Mouse (Mus musculus) intestine, embryonic 15.5 days (tissue): Measurements from ENCODE around the gene Prdm8. TPM values are rescaled to one million over a fixed set of nuclear protein-coding genes. Genes with fewer than 3 reads are reported as not detected.

Source experiments
- ATAC-seq: fragments of 200-750 bp; cut with Nextera tagmentation; 2 replicates; pipeline ENCODE4 v1.8.0; 2017; ENCODE audit warnings: moderate TSS enrichment, moderate library complexity
- H3K27ac ChIP-seq: fragments of 300-500 bp; sonication (generic); 2 replicates; pipeline ENCODE4 v1.5.1; 2015; ENCODE audit warnings: mild to moderate bottlenecking, inconsistent platforms
- H3K27me3 ChIP-seq: fragments of 300-500 bp; sonication (generic); replicated peaks from 2 replicates; pipeline ENCODE4 v1.6.1; 2015; ENCODE audit warnings: inconsistent platforms
- H3K36me3 ChIP-seq: fragments of 300-500 bp; sonication (generic); 2 replicates; pipeline ENCODE4 v1.6.1; 2015; ENCODE audit warnings: inconsistent platforms
- H3K4me1 ChIP-seq: fragments of 300-500 bp; sonication (generic); replicated peaks from 2 replicates; pipeline ENCODE4 v1.6.1; 2015; ENCODE audit warnings: inconsistent platforms
- H3K4me2 ChIP-seq: fragments of 300-500 bp; sonication (generic); replicated peaks from 2 replicates; pipeline ENCODE4 v1.6.1; 2015; ENCODE audit warnings: mild to moderate bottlenecking, inconsistent platforms
- H3K4me3 ChIP-seq: fragments of 300-500 bp; sonication (generic); replicated peaks from 2 replicates; pipeline ENCODE4 v1.5.1; 2015; ENCODE audit warnings: inconsistent platforms
- H3K9ac ChIP-seq: fragments of 300-500 bp; sonication (generic); 2 replicates; pipeline ENCODE4 v1.6.1; 2015; ENCODE audit warnings: inconsistent platforms
- H3K9me3 ChIP-seq: fragments of 300-500 bp; sonication (generic); 2 replicates; pipeline ENCODE4 v1.6.1; 2016; ENCODE audit warnings: inconsistent platforms
- WGBS: fragments of 180-500 bp; shearing (Covaris S2); methylation state at CpG from one replicate; pipeline ENCODE4 v1.1.7; 2015; 5-methylcytosine and 5-hydroxymethylcytosine counted together
- polyA plus RNA-seq: library from polyadenylated mRNA; unstranded; fragments of >200 nt; fragmentation: Nextera tagmentation; extraction: Ambion mirVana; gene quantifications from 2 replicates; pipeline ENCODE4 v1.2.1, GENCODE M21; 2015

Prdm8 gene
- polyA plus RNA-seq, 1 experiment from 2014 or later: not detected

GRCm38 (mm10) chr5:98179606-98180005 lies 12.6 kb downstream of the Prdm8 start:
- Histone ChIP-seq H3K9me3 (no peaks in the 10 kb centered on the region), H3K4me2 (no peak overlapping the region), H3K27ac (no peak overlapping the region), H3K36me3 (no peaks in the 10 kb centered on the region), H3K4me1 (no peaks in the 10 kb centered on the region), H3K9ac (no peak overlapping the region), H3K4me3 (no peak overlapping the region), H3K27me3 (peaks cover 70% of the 10 kb centered on the region)
- WGBS: 3% methylated on average over 12 of the region's 12 CpGs
- no peak for ATAC-seq

GRCm38 (mm10) chr5:98180461-98180887 lies 13.5 kb downstream of the Prdm8 start:
- Histone ChIP-seq H3K36me3 (no peaks in the 10 kb centered on the region), H3K4me2 (no peak overlapping the region; the same call in 1 of the 2 replicates), H3K9ac (no peak overlapping the region), H3K9me3 (no peaks in the 10 kb centered on the region), H3K27me3 (peaks cover 78% of the 10 kb centered on the region), H3K4me1 (peaks cover 4% of the 10 kb centered on the region), H3K4me3 (no peak overlapping the region), H3K27ac (no peak overlapping the region)
- under 1% methylated on average over 19 of the region's 19 CpGs for WGBS
- no peak for ATAC-seq

- Histone ChIP-seq H3K4me2 (0 out of 2 replicates have a peak overlapping the region, but pooled peaks have one; percentile 5), H3K36me3 (no peaks in the 10 kb centered on the region), H3K4me1 (peaks cover 10% of the 10 kb centered on the region), H3K27ac (no peak overlapping the region), H3K9ac (no peak overlapping the region), H3K9me3 (no peaks in the 10 kb centered on the region), H3K4me3 (no peak overlapping the region), H3K27me3 (peaks cover 84% of the 10 kb centered on the region)
- no peak for ATAC-seq
- WGBS: 1% methylated on average over 27 of the region's 27 CpGs
Measured at GRCm38 (mm10) chr5:98180888-98181635, 14.1 kb downstream of the Prdm8 start.

- ATAC-seq: no peak
- 4% methylated on average over 16 of the region's 16 CpGs for WGBS
- H3K4me1 ChIP-seq: peaks cover 15% of the 10 kb centered on the region
- H3K4me2 ChIP-seq: 0 out of 2 replicates have a peak overlapping the region, but pooled peaks have one; percentile 5
- no peaks in the 10 kb centered on the region for H3K36me3 ChIP-seq
- H3K4me3 ChIP-seq: no peak overlapping the region
- no peaks in the 10 kb centered on the region for H3K9me3 ChIP-seq
- peaks cover 87% of the 10 kb centered on the region for H3K27me3 ChIP-seq
- no peak overlapping the region for H3K9ac ChIP-seq
- no peak overlapping the region for H3K27ac ChIP-seq
Measured at GRCm38 (mm10) chr5:98181686-98182602, 14.9 kb downstream of the Prdm8 start.

GRCm38 (mm10) chr5:98182603-98182920 lies 15.6 kb downstream of the Prdm8 start:
- 1% methylated on average over 5 of the region's 5 CpGs for WGBS
- H3K4me3 ChIP-seq: no peak overlapping the region
- no peak overlapping the region for H3K27ac ChIP-seq
- no peak overlapping the region for H3K9ac ChIP-seq
- peaks cover 88% of the 10 kb centered on the region for H3K27me3 ChIP-seq
- no peaks in the 10 kb centered on the region for H3K9me3 ChIP-seq
- ATAC-seq: no peak
- H3K36me3 ChIP-seq: no peaks in the 10 kb centered on the region
- no peak overlapping the region for H3K4me2 ChIP-seq
- peaks cover 15% of the 10 kb centered on the region for H3K4me1 ChIP-seq

GRCm38 (mm10) chr5:98183031-98183595 lies 16.1 kb downstream of the Prdm8 start:
- no peak for ATAC-seq
- Histone ChIP-seq H3K4me2 (no peak overlapping the region), H3K4me1 (peaks cover 15% of the 10 kb centered on the region), H3K9me3 (no peaks in the 10 kb centered on the region), H3K27me3 (peaks cover 89% of the 10 kb centered on the region), H3K27ac (no peak overlapping the region), H3K4me3 (no peak overlapping the region), H3K9ac (no peak overlapping the region), H3K36me3 (no peaks in the 10 kb centered on the region)
- 5% methylated on average over 14 of the region's 14 CpGs for WGBS

GRCm38 (mm10) chr5:98184281-98184910 lies 17.4 kb downstream of the Prdm8 start:
- no peaks in the 10 kb centered on the region for H3K36me3 ChIP-seq
- no peak overlapping the region; the same call in 1 of the 2 replicates for H3K4me2 ChIP-seq
- no peak overlapping the region for H3K9ac ChIP-seq
- H3K4me3 ChIP-seq: no peak overlapping the region
- peaks cover 89% of the 10 kb centered on the region for H3K27me3 ChIP-seq
- WGBS: 4% methylated on average over 17 of the region's 17 CpGs
- ATAC-seq: no peak
- H3K4me1 ChIP-seq: peaks cover 17% of the 10 kb centered on the region
- H3K9me3 ChIP-seq: no peaks in the 10 kb centered on the region
- H3K27ac ChIP-seq: no peak overlapping the region

GRCm38 (mm10) chr5:98184971-98185805 lies 18.2 kb downstream of the Prdm8 start:
- H3K9ac ChIP-seq: peak overlapping the region; percentile 49
- WGBS: under 1% methylated on average over 88 of the region's 89 CpGs

GRCm38 (mm10) chr5:98185806-98186751 lies 19.1 kb downstream of the Prdm8 start:
- Histone ChIP-seq H3K4me3 (peak overlapping the region; percentile 61), H3K27ac (no peak overlapping the region), H3K27me3 (peaks cover 83% of the 10 kb centered on the region), H3K36me3 (no peaks in the 10 kb centered on the region), H3K9me3 (no peaks in the 10 kb centered on the region), H3K9ac (peak overlapping the region; percentile 49), H3K4me2 (peak overlapping the region; percentile 98), H3K4me1 (peaks cover 24% of the 10 kb centered on the region)
- ATAC-seq: peak; percentile 54
- WGBS: under 1% methylated on average over 103 of the region's 106 CpGs

More at GRCm38 (mm10) chr5:98184971-98185805, 18.2 kb downstream of the Prdm8 start:
- no peak overlapping the region for H3K27ac ChIP-seq
- H3K9me3 ChIP-seq: no peaks in the 10 kb centered on the region
- ATAC-seq: peak; percentile 87
- peaks cover 89% of the 10 kb centered on the region for H3K27me3 ChIP-seq
- peak overlapping the region; percentile 61 for H3K4me3 ChIP-seq
- peak overlapping the region; percentile 98 for H3K4me2 ChIP-seq
- H3K36me3 ChIP-seq: no peaks in the 10 kb centered on the region
- H3K4me1 ChIP-seq: peaks cover 24% of the 10 kb centered on the region
